Mouse (Mus musculus): ENCODE data around the gene Tmem254b. TPM values are rescaled to one million over a fixed set of nuclear protein-coding genes. Genes with fewer than 3 reads are reported as not detected.

Gene Tmem254b
- 60.8 TPM for polyA plus RNA-seq (2017; shearing (Covaris generic))

GRCm38 (mm10) chr14:26206926-26207247, at the start of gene Tmem254b:
Gene Tmem254b, minus strand, starts transcription at chr14:26207041.

GRCm38 (mm10) chr14:26182380-26182779, 24.5 kb downstream of the Tmem254b start, which contains the start of gene Plac9b:
Gene Plac9b, minus strand, starts transcription at chr14:26182480.

Other genes starting within 250 kb of the Tmem254b start
- gene Duxbl1, start 228.5 kb downstream of the Tmem254b start, polyA plus RNA-seq (2017; shearing (Covaris generic)): 0.23 TPM
- gene Gm9780, start 164.3 kb downstream of the Tmem254b start, polyA plus RNA-seq (2017; shearing (Covaris generic)): not detected
- 189 TPM for gene Tmem254c, start 139.7 kb downstream of the Tmem254b start, polyA plus RNA-seq (2017; shearing (Covaris generic))
- not detected for gene Cphx2, start 125.5 kb downstream of the Tmem254b start, polyA plus RNA-seq (2017; shearing (Covaris generic))
- gene Cphx3, start 124.7 kb downstream of the Tmem254b start, polyA plus RNA-seq (2017; shearing (Covaris generic)): not detected
- not detected for gene Duxbl2, start 88.7 kb downstream of the Tmem254b start, polyA plus RNA-seq (2017; shearing (Covaris generic))
- gene Plac9b, start 24.6 kb downstream of the Tmem254b start, polyA plus RNA-seq (2017; shearing (Covaris generic)): 0.29 TPM
- not detected for gene Duxbl3, start 50.9 kb upstream of the Tmem254b start, polyA plus RNA-seq (2017; shearing (Covaris generic))

All from CD4-positive, CD25-positive, alpha-beta regulatory T cell (primary cell).